ENCODE assay signal across 9 mouse cellular contexts in genomic region chr2:25292054-25292544, GRCm38 (mm10). TPM values are rescaled to one million over a fixed set of nuclear protein-coding genes. Genes with fewer than 3 reads are reported as not detected.
DNase-seq lines count a peak whose midpoint lies in the region; ATAC-seq lines count a peak whose summit lies in the region.
"Had no signal": no experiment of that assay in that cellular context is flagged by ENCODE, and none has a peak within 500 bp of the region (broad histone marks: within the 10 kb centered on the region; RNA-seq: fewer than 3 reads in every experiment).

No protein-coding gene starts in this region.

- no peaks in the 10 kb centered on the region for H3K36me3 ChIP-seq in megakaryocyte, embryonic 14.5 days (replicated peaks; ENCODE audit: low read length)
- H3K36me3 ChIP-seq in forebrain, embryonic 15.5 days: no peaks in the 10 kb centered on the region
- H3K36me3 ChIP-seq in intestine, embryonic 15.5 days: no peaks in the 10 kb centered on the region

- H3K4me2 ChIP-seq in forebrain, embryonic 15.5 days (replicated peaks): peak overlapping the region; percentile 38
- peak overlapping the region; percentile 68 for H3K4me2 ChIP-seq in intestine, embryonic 15.5 days (replicated peaks)

- H3K4me3 ChIP-seq in megakaryocyte, embryonic 14.5 days (replicated peaks): peak overlapping the region; percentile 76
- H3K4me3 ChIP-seq in forebrain, embryonic 15.5 days: peak overlapping the region; percentile 26
- peak overlapping the region; percentile 35 for H3K4me3 ChIP-seq in intestine, embryonic 15.5 days (replicated peaks)

- peak overlapping the region; percentile 25; the same call in 1 of the 2 replicates for H3K9ac ChIP-seq in forebrain, embryonic 15.5 days (replicated peaks)
- 0 out of 2 replicates have a peak overlapping the region, but pooled peaks have one; percentile 3 for H3K9ac ChIP-seq in intestine, embryonic 15.5 days

- no peaks in the 10 kb centered on the region for H3K9me3 ChIP-seq in megakaryocyte, embryonic 14.5 days
- H3K9me3 ChIP-seq in forebrain, embryonic 15.5 days: no peaks in the 10 kb centered on the region
- H3K9me3 ChIP-seq in intestine, embryonic 15.5 days: no peaks in the 10 kb centered on the region

- no peak for ATAC-seq in megakaryocyte, adult 5-6 weeks (ENCODE audit: poor library complexity, severe bottlenecking)
- ATAC-seq in forebrain, embryonic 15.5 days (replicated peaks): 0 out of 2 replicates have a peak, but pooled peaks have one; percentile 39
- peak; percentile 25 for ATAC-seq in intestine, embryonic 15.5 days
- ATAC-seq in megakaryocyte-erythroid progenitor cell, adult 5-6 weeks (replicated peaks; ENCODE audit: low FRiP score, low TSS enrichment, poor library complexity, severe bottlenecking): no peak
- ATAC-seq in erythroblast, adult 5-6 weeks (replicated peaks; ENCODE audit: low FRiP score, poor library complexity, severe bottlenecking): no peak

- peak; percentile 44 for DNase-seq in lung, postnatal 14 days
- no peak for DNase-seq in adrenal gland, postnatal 4 days (ENCODE audit: low spot score in 2 of 2)

- no peak overlapping the region for H3K27ac ChIP-seq in forebrain, embryonic 15.5 days (replicated peaks)
- no peak overlapping the region for H3K27ac ChIP-seq in intestine, embryonic 15.5 days

- WGBS in forebrain, embryonic 15.5 days: 4% methylated on average over 40 of the region's 43 CpGs
- WGBS in intestine, embryonic 15.5 days: 3% methylated on average over 43 of the region's 43 CpGs

- peaks cover 99% of the 10 kb centered on the region for H3K27me3 ChIP-seq in megakaryocyte, embryonic 14.5 days (replicated peaks)
- peaks cover 68% of the 10 kb centered on the region for H3K27me3 ChIP-seq in forebrain, embryonic 15.5 days
- peaks cover 85% of the 10 kb centered on the region for H3K27me3 ChIP-seq in intestine, embryonic 15.5 days (replicated peaks)

- peaks cover 32% of the 10 kb centered on the region for H3K4me1 ChIP-seq in megakaryocyte, embryonic 14.5 days
- peaks cover 34% of the 10 kb centered on the region for H3K4me1 ChIP-seq in forebrain, embryonic 15.5 days
- peaks cover 18% of the 10 kb centered on the region for H3K4me1 ChIP-seq in intestine, embryonic 15.5 days (replicated peaks)

RNA-seq across cellular contexts. Expression of gene Lrrc26, which starts 2.4 kb away (rescaled TPM):
- polyA plus RNA-seq in megakaryocyte, embryonic 14.5 days (2012; ENCODE audit: insufficient read depth, low replicate concordance): not detected in 2 replicates
- total RNA-seq in megakaryocyte, adult 5-6 weeks (2015): not detected in 2 replicates
- not detected in 2 replicates for total RNA-seq in megakaryocyte, adult 5-6 weeks (2017)
- not detected in 2 replicates for polyA plus RNA-seq in forebrain, embryonic 15.5 days (2015; fragmentation: Nextera tagmentation; extraction: Ambion mirVana)
- 0.43 and 1.8 TPM in 2 replicates for polyA plus RNA-seq in intestine, embryonic 15.5 days (2015; fragmentation: Nextera tagmentation; extraction: Ambion mirVana)
- not detected in 2 replicates for total RNA-seq in megakaryocyte-erythroid progenitor cell, adult 5-6 weeks (2014; fragmentation: Nextera tagmentation)
- not detected in 2 replicates for total RNA-seq in megakaryocyte-erythroid progenitor cell, adult 5-6 weeks (2017)
- not detected for total RNA-seq in adrenal gland, postnatal 4 days (2021)
- not detected in 2 replicates for total RNA-seq in erythroblast, adult 5-6 weeks (2015; ENCODE audit: low replicate concordance)
- total RNA-seq in erythroblast, adult 5-6 weeks (2017; ENCODE audit: low replicate concordance): not detected in 2 replicates
- total RNA-seq: layer of hippocampus, postnatal 36 days had no signal

RNA-seq across cellular contexts. Expression of gene Tmem210, which starts 4.2 kb away (rescaled TPM):
- not detected in 2 replicates for polyA plus RNA-seq in megakaryocyte, embryonic 14.5 days (2012; ENCODE audit: insufficient read depth, low replicate concordance)
- not detected in 2 replicates for total RNA-seq in megakaryocyte, adult 5-6 weeks (2015)
- not detected in 2 replicates for total RNA-seq in megakaryocyte, adult 5-6 weeks (2017)
- not detected in 2 replicates for polyA plus RNA-seq in forebrain, embryonic 15.5 days (2015; fragmentation: Nextera tagmentation; extraction: Ambion mirVana)
- not detected in 2 replicates for polyA plus RNA-seq in intestine, embryonic 15.5 days (2015; fragmentation: Nextera tagmentation; extraction: Ambion mirVana)
- not detected in 2 replicates for total RNA-seq in megakaryocyte-erythroid progenitor cell, adult 5-6 weeks (2014; fragmentation: Nextera tagmentation)
- not detected in 2 replicates for total RNA-seq in megakaryocyte-erythroid progenitor cell, adult 5-6 weeks (2017)
- not detected for total RNA-seq in adrenal gland, postnatal 4 days (2021)
- total RNA-seq in erythroblast, adult 5-6 weeks (2015; ENCODE audit: low replicate concordance): not detected in 2 replicates
- not detected in 2 replicates for total RNA-seq in erythroblast, adult 5-6 weeks (2017; ENCODE audit: low replicate concordance)
- total RNA-seq: layer of hippocampus, postnatal 36 days had no signal

RNA-seq across cellular contexts. Expression of gene Anapc2, which starts 19.8 kb away (rescaled TPM):
- polyA plus RNA-seq in megakaryocyte, embryonic 14.5 days (2012; ENCODE audit: insufficient read depth, low replicate concordance): 3.1 and 14.8 TPM in 2 replicates
- 28.9 and 40.5 TPM in 2 replicates for total RNA-seq in megakaryocyte, adult 5-6 weeks (2015)
- total RNA-seq in megakaryocyte, adult 5-6 weeks (2017): 25.1 and 32.1 TPM in 2 replicates
- 148 and 150 TPM in 2 replicates for polyA plus RNA-seq in forebrain, embryonic 15.5 days (2015; fragmentation: Nextera tagmentation; extraction: Ambion mirVana)
- 95.8 and 103 TPM in 2 replicates for polyA plus RNA-seq in intestine, embryonic 15.5 days (2015; fragmentation: Nextera tagmentation; extraction: Ambion mirVana)
- total RNA-seq in megakaryocyte-erythroid progenitor cell, adult 5-6 weeks (2014; fragmentation: Nextera tagmentation): 52.0 and 56.6 TPM in 2 replicates
- 31.3 and 39.0 TPM in 2 replicates for total RNA-seq in megakaryocyte-erythroid progenitor cell, adult 5-6 weeks (2017)
- 100 to 1,000 TPM; 110 to 115 TPM for total RNA-seq in adrenal gland, postnatal 4 days (2021)
- total RNA-seq in erythroblast, adult 5-6 weeks (2015; ENCODE audit: low replicate concordance): 8.4 and 12.9 TPM in 2 replicates
- total RNA-seq in erythroblast, adult 5-6 weeks (2017; ENCODE audit: low replicate concordance): 9.2 and 18.7 TPM in 2 replicates

RNA-seq across cellular contexts. Expression of gene Ssna1, which starts 19.9 kb away (rescaled TPM):
- 34.6 and 160 TPM in 2 replicates for polyA plus RNA-seq in megakaryocyte, embryonic 14.5 days (2012; ENCODE audit: insufficient read depth, low replicate concordance)
- 159 TPM in 2 replicates for total RNA-seq in megakaryocyte, adult 5-6 weeks (2015)
- total RNA-seq in megakaryocyte, adult 5-6 weeks (2017): 61.1 and 86.0 TPM in 2 replicates
- 209 and 225 TPM in 2 replicates for polyA plus RNA-seq in forebrain, embryonic 15.5 days (2015; fragmentation: Nextera tagmentation; extraction: Ambion mirVana)
- 200 and 212 TPM in 2 replicates for polyA plus RNA-seq in intestine, embryonic 15.5 days (2015; fragmentation: Nextera tagmentation; extraction: Ambion mirVana)
- total RNA-seq in megakaryocyte-erythroid progenitor cell, adult 5-6 weeks (2014; fragmentation: Nextera tagmentation): 183 and 205 TPM in 2 replicates
- total RNA-seq in megakaryocyte-erythroid progenitor cell, adult 5-6 weeks (2017): 81.8 and 104 TPM in 2 replicates
- total RNA-seq in adrenal gland, postnatal 4 days (2021): 10 to 100 TPM; 56.0 to 56.8 TPM
- 36.5 and 67.5 TPM in 2 replicates for total RNA-seq in erythroblast, adult 5-6 weeks (2015; ENCODE audit: low replicate concordance)
- total RNA-seq in erythroblast, adult 5-6 weeks (2017; ENCODE audit: low replicate concordance): 9.9 and 24.8 TPM in 2 replicates

RNA-seq across cellular contexts. Expression of gene Grin1, which starts 26.9 kb away (rescaled TPM):
- polyA plus RNA-seq in megakaryocyte, embryonic 14.5 days (2012; ENCODE audit: insufficient read depth, low replicate concordance): not detected in 2 replicates
- not detected in 2 replicates for total RNA-seq in megakaryocyte, adult 5-6 weeks (2015)
- not detected in 2 replicates for total RNA-seq in megakaryocyte, adult 5-6 weeks (2017)
- polyA plus RNA-seq in forebrain, embryonic 15.5 days (2015; fragmentation: Nextera tagmentation; extraction: Ambion mirVana): 19.1 and 21.5 TPM in 2 replicates
- 1.4 TPM in 2 replicates for polyA plus RNA-seq in intestine, embryonic 15.5 days (2015; fragmentation: Nextera tagmentation; extraction: Ambion mirVana)
- not detected in 2 replicates for total RNA-seq in megakaryocyte-erythroid progenitor cell, adult 5-6 weeks (2014; fragmentation: Nextera tagmentation)
- total RNA-seq in megakaryocyte-erythroid progenitor cell, adult 5-6 weeks (2017): not detected in 2 replicates
- 10 to 100 TPM; 15.0 to 15.2 TPM for total RNA-seq in adrenal gland, postnatal 4 days (2021)
- total RNA-seq in erythroblast, adult 5-6 weeks (2015; ENCODE audit: low replicate concordance): not detected in 2 replicates
- not detected in 2 replicates for total RNA-seq in erythroblast, adult 5-6 weeks (2017; ENCODE audit: low replicate concordance)

Comparison
In these comparisons a context has a peak if more than half of its experiments do, and no peak if none do; other contexts are left out.
1. H3K4me3 ChIP-seq: peak in every context shown above with its lines; median percentile 76 in megakaryocyte, embryonic 14.5 days; 35 in intestine, embryonic 15.5 days; 26 in forebrain, embryonic 15.5 days.
2. ATAC-seq: peak in forebrain, embryonic 15.5 days (single experiment) and intestine, embryonic 15.5 days (single experiment); none in megakaryocyte, adult 5-6 weeks (single experiment), megakaryocyte-erythroid progenitor cell, adult 5-6 weeks (single experiment) and erythroblast, adult 5-6 weeks (single experiment).